Mouse (Mus musculus): ENCODE measurements at regions not wholly inside any gene's neighbourhood (a gene's known extent, or its start where the extent isn't known, plus 50 kb on each side); places are given as distances from the start of the nearest gene placed in this dataset.

GRCm38 (mm10) chr14:47897907-47898530 lies 222.6 kb upstream of the Peli2 start:
- no peak for TF ChIP-seq POLR2A (IDR thresholded peaks at IDR 0.05; ENCODE audit: low read depth, low read length)
- TF ChIP-seq CTCF (conservative IDR thresholded peaks at IDR 0.05; ENCODE audit: insufficient read depth, insufficient read length, low read depth, low read length), result no peak
